Mouse (Mus musculus) heart, adult 2 months (tissue): ENCODE results near the gene Mkrn1.

ENCODE experiments used
- CTCF ChIP-seq: fragments of 200-600 bp; IDR thresholded peaks from 2 replicates; pipeline ENCODE4 v1.8.1; 2022; ENCODE audit warnings: antibody characterized with exemption, mild to moderate bottlenecking, moderate library complexity
- EP300 ChIP-seq: fragments of 200-500 bp; IDR thresholded peaks from 2 replicates; pipeline ENCODE4 v1.6.1; 2011; ENCODE audit warnings: low read depth, low read length, control low read depth; ENCODE audit not compliant: insufficient read depth
- POLR2A ChIP-seq: fragments of 200-500 bp; IDR thresholded peaks from 2 replicates; pipeline ENCODE4 v1.6.1; 2011; ENCODE audit warnings: mild to moderate bottlenecking, low read depth, low read length, control low read depth; ENCODE audit not compliant: insufficient read depth

DNA sequence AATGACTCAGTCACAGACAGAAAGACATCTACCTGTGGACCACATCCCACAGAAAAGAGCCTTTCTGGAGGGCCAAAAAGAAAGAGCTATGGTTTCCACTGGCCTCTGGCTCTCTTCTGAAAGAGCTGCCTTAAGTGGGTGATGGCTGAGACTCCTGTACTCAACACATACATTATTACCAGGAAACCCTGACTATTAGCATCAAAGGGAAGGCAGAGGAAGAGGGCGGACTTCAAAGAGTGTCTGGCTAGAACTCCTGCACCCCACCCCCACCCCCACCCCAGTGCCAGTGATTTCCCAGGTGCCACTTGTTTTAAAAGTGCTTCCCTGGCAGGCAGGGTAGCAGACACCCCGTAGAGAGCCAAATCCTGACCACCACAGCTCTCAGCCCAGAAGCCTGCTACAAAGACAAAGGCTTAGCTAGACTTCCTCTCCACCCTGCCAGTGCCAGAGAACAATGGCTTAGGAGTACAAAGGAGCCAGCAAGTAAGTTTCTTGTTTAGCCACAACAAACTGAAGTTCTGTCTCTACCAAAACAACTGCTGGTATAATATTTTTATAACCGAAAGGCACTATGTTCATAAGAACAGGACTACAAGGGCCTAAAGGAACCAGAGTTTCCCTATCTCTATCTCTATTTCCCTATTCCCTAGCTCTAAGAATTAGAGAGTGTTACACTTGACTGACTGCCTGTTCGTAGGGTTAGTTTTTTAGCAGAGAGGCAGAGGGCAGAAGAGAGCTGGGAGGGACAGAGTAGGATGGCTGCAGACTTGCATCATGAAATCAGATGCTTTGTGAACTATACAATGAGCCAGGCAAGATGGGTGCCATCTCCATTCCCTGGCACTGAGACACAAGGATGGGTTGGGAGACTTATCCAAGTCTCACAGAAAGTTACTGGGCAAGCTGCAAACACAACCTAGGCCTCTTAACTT lies 72.1 kb downstream of the Mkrn1 start:
- TF ChIP-seq POLR2A, result no peak
- peak; percentile 40 for TF ChIP-seq CTCF
- TF ChIP-seq EP300, result no peak
